Mouse (Mus musculus) stomach, embryonic 15.5 days (tissue): ENCODE measurements around the gene Mylk3. TPM values are rescaled to one million over a fixed set of nuclear protein-coding genes. Genes with fewer than 3 reads are reported as not detected.

Experiments
- ATAC-seq: fragments of 200-750 bp; cut with Nextera tagmentation; 2 replicates; pipeline ENCODE4 v1.8.0; 2017; ENCODE audit warnings: low read depth, moderate number of reproducible peaks, moderate TSS enrichment; ENCODE audit not compliant: insufficient read depth, low FRiP score
- H3K27ac ChIP-seq: fragments of 300-500 bp; sonication (generic); 2 replicates; pipeline ENCODE4 v1.5.1; 2015; ENCODE audit warnings: mild to moderate bottlenecking, inconsistent platforms
- H3K27me3 ChIP-seq: fragments of 300-500 bp; sonication (generic); replicated peaks from 2 replicates; pipeline ENCODE4 v1.6.1; 2015; ENCODE audit warnings: inconsistent platforms
- H3K36me3 ChIP-seq: fragments of 300-500 bp; sonication (generic); 2 replicates; pipeline ENCODE4 v1.6.1; 2015; ENCODE audit warnings: inconsistent platforms
- H3K4me1 ChIP-seq: fragments of 300-500 bp; sonication (generic); 2 replicates; pipeline ENCODE4 v1.6.1; 2015; ENCODE audit warnings: inconsistent platforms
- H3K4me2 ChIP-seq: fragments of 300-500 bp; sonication (generic); 2 replicates; pipeline ENCODE4 v1.6.1; 2015; ENCODE audit warnings: mild to moderate bottlenecking, inconsistent platforms
- H3K4me3 ChIP-seq: fragments of 300-500 bp; sonication (generic); replicated peaks from 2 replicates; pipeline ENCODE4 v1.5.1; 2015; ENCODE audit warnings: inconsistent platforms
- H3K9ac ChIP-seq: fragments of 300-500 bp; sonication (generic); 2 replicates; pipeline ENCODE4 v1.6.1; 2015; ENCODE audit warnings: inconsistent platforms
- H3K9me3 ChIP-seq: fragments of 300-500 bp; sonication (generic); 2 replicates; pipeline ENCODE4 v1.6.1; 2016; ENCODE audit warnings: inconsistent platforms
- WGBS: fragments of 180-500 bp; shearing (Covaris S2); methylation state at CpG from one replicate; pipeline ENCODE4 v1.1.7; 2015; 5-methylcytosine and 5-hydroxymethylcytosine counted together
- polyA plus RNA-seq: library from polyadenylated mRNA; unstranded; fragments of >200 nt; fragmentation: Nextera tagmentation; extraction: Ambion mirVana; gene quantifications from 2 replicates; pipeline ENCODE4 v1.2.1, GENCODE M21; 2015

Mylk3 gene
- polyA plus RNA-seq, 1 experiment from 2014 or later: 7.2 TPM

DNA sequence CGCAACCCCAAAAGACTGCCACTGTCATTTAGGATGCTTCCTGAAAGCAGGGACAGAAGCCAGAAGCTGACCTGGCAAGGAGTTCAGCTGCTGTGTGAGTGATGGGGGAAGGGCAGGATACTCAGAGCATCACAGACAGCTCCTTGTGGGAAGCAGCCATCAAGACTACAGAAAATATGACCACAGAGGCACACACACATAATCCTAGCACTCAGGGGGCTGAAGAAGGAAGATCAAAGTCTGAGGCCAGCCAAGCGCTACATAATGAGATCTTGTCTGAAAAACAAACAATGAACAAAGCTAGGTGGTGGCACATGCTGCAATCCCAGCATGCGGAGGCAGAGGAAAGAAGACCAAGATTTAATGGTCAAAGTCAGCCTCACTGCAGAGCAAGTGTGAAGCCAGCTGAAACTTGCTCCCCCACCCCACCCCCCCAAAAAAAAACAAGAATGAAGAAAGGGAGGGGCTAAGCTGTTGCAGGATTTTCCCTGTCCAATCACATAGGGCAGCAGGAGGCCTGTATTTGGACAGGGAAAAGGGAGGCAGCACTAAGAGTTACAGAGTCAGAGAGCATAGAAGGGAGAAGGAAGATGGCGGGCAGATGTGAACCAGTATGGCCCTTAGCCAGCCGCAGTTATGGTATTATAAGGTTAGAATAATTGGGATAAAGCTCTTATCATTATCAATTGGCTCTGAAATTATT lies 46.1 kb downstream of the Mylk3 start:
- WGBS: 64% methylated on average over 5 of the region's 5 CpGs
- no peaks in the 10 kb centered on the region for H3K27me3 ChIP-seq
- H3K27ac ChIP-seq: no peak overlapping the region
- no peaks in the 10 kb centered on the region for H3K36me3 ChIP-seq
- no peak overlapping the region for H3K4me3 ChIP-seq
- no peaks in the 10 kb centered on the region for H3K4me1 ChIP-seq
- no peak for ATAC-seq
- no peak overlapping the region for H3K9ac ChIP-seq
- no peaks in the 10 kb centered on the region for H3K9me3 ChIP-seq
- H3K4me2 ChIP-seq: no peak overlapping the region

DNA sequence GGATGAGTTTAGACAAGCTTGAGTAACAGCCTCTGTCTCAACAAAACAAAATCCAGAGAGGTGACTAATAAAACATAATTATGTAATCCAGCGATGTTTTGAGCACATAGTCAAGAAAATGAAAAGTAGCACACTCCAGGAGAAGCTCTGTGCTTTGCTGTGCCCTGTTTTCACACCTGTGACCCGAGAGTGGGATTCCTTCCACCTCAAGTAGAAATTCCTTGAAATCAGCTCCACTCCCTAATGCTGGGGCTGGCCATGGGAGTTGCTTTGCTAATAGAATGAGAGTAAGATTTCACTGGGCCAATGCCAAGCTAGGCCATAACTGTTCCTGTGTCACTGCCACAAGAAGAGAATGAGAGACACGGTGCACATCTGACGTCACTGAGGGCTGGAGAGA lies 48.5 kb downstream of the Mylk3 start:
- ATAC-seq: no peak
- H3K27ac ChIP-seq: no peak overlapping the region
- H3K4me1 ChIP-seq: no peaks in the 10 kb centered on the region
- no peak overlapping the region for H3K9ac ChIP-seq
- no peak overlapping the region for H3K4me2 ChIP-seq
- no peaks in the 10 kb centered on the region for H3K9me3 ChIP-seq
- H3K36me3 ChIP-seq: no peaks in the 10 kb centered on the region
- 69% methylated on average over 4 of the region's 4 CpGs for WGBS
- H3K4me3 ChIP-seq: no peak overlapping the region
- H3K27me3 ChIP-seq: no peaks in the 10 kb centered on the region

GRCm38 (mm10) chr8:85336211-85336933 lies 49.8 kb downstream of the Mylk3 start:
- no peak overlapping the region for H3K4me3 ChIP-seq
- H3K27ac ChIP-seq: no peak overlapping the region
- H3K27me3 ChIP-seq: no peaks in the 10 kb centered on the region
- H3K4me2 ChIP-seq: no peak overlapping the region
- H3K4me1 ChIP-seq: no peaks in the 10 kb centered on the region
- no peaks in the 10 kb centered on the region for H3K36me3 ChIP-seq
- H3K9ac ChIP-seq: no peak overlapping the region
- H3K9me3 ChIP-seq: no peaks in the 10 kb centered on the region
- ATAC-seq: no peak
- WGBS: 66% methylated on average over 6 of the region's 6 CpGs

DNA sequence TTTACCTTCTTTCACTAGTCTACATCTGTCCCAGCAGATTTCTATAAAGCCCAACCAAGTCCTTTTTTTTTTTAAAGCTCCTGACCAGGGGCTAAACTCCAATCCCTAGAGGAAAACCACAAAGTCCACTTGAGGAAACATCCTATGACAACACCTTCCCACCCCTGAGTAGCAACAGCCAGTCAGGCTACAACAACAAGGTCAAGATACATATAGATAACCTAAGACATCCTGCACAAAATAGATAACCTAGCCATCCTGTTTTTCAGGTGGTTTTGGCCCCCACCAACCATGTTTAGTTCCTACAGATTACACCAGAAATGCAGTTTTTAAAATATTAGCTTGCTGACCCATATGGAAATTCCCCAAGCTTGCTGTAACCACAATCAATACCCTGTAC lies 51.0 kb downstream of the Mylk3 start:
- Histone ChIP-seq H3K4me1 (no peaks in the 10 kb centered on the region), H3K9me3 (no peaks in the 10 kb centered on the region), H3K4me2 (no peak overlapping the region), H3K36me3 (no peaks in the 10 kb centered on the region), H3K4me3 (no peak overlapping the region), H3K27me3 (no peaks in the 10 kb centered on the region), H3K27ac (no peak overlapping the region), H3K9ac (no peak overlapping the region)
- peak; percentile 47; the same call in 1 of the 2 replicates for ATAC-seq

- Histone ChIP-seq H3K9me3 (no peaks in the 10 kb centered on the region), H3K9ac (no peak overlapping the region), H3K27me3 (no peaks in the 10 kb centered on the region), H3K27ac (no peak overlapping the region), H3K4me2 (no peak overlapping the region), H3K4me3 (no peak overlapping the region), H3K4me1 (no peaks in the 10 kb centered on the region), H3K36me3 (no peaks in the 10 kb centered on the region)
- 69% methylated on average over 1 of the region's 1 CpGs for WGBS
- no peak for ATAC-seq
Observed at GRCm38 (mm10) chr8:85329506-85329905, 56.6 kb downstream of the Mylk3 start.

DNA sequence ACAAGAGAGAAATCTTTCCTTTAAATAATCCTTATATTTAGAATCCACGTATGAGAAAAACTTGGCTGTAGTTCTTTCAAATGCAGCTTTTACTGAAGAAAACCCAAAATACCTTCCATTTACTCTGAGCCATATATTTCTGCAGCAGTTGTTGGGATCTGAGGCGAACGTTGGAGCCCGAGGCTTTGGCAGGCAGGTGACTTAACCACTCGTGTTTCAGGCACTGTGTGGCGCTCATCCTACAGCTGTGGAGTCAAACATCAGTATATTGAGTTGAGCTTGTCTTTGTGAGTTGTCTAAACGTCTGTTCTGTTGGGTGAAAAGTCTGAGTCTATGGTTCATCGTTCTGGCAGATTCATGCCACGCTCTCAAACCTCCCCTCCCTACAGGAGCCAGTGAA lies 59.1 kb downstream of the Mylk3 start:
- H3K27ac ChIP-seq: no peak overlapping the region
- no peaks in the 10 kb centered on the region for H3K4me1 ChIP-seq
- H3K9ac ChIP-seq: no peak overlapping the region
- 72% methylated on average over 9 of the region's 9 CpGs for WGBS
- H3K4me3 ChIP-seq: no peak overlapping the region
- no peaks in the 10 kb centered on the region for H3K36me3 ChIP-seq
- ATAC-seq: no peak
- H3K27me3 ChIP-seq: no peaks in the 10 kb centered on the region
- H3K9me3 ChIP-seq: no peaks in the 10 kb centered on the region
- no peak overlapping the region for H3K4me2 ChIP-seq

GRCm38 (mm10) chr8:85323084-85323483 lies 63.1 kb downstream of the Mylk3 start:
- no peaks in the 10 kb centered on the region for H3K9me3 ChIP-seq
- no peak overlapping the region for H3K4me3 ChIP-seq
- WGBS: 74% methylated on average over 3 of the region's 3 CpGs
- H3K4me2 ChIP-seq: no peak overlapping the region
- H3K27me3 ChIP-seq: no peaks in the 10 kb centered on the region
- H3K9ac ChIP-seq: no peak overlapping the region
- no peaks in the 10 kb centered on the region for H3K4me1 ChIP-seq
- no peak for ATAC-seq
- H3K36me3 ChIP-seq: no peaks in the 10 kb centered on the region
- H3K27ac ChIP-seq: no peak overlapping the region

DNA sequence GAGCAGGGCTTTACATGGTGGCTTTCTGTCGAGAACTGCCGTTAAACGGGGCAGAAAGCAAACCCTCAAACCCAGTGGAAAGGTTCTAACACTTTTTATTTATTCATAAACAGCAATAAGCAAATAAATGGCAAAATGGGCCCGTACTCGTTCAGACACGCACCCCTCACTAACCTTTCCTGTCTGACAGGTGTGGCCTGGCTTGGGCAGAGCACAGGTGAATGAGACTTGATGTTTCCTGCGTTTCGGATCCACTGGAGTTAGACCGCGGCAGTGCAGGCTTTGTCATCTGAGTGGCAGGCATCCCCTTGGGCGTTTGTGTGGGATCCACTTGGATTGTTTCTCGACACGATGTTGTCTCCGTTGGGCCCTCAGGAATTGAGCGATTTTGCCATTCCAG lies 64.2 kb downstream of the Mylk3 start:
- no peaks in the 10 kb centered on the region for H3K9me3 ChIP-seq
- H3K27me3 ChIP-seq: no peaks in the 10 kb centered on the region
- ATAC-seq: no peak
- H3K4me2 ChIP-seq: no peak overlapping the region
- no peak overlapping the region for H3K9ac ChIP-seq
- no peak overlapping the region for H3K27ac ChIP-seq
- H3K4me1 ChIP-seq: no peaks in the 10 kb centered on the region
- H3K4me3 ChIP-seq: no peak overlapping the region
- no peaks in the 10 kb centered on the region for H3K36me3 ChIP-seq
- WGBS: 80% methylated on average over 15 of the region's 15 CpGs

- ATAC-seq: peak; percentile 93; the same call in 1 of the 2 replicates
- H3K4me1 ChIP-seq: no peaks in the 10 kb centered on the region
- no peak overlapping the region for H3K4me2 ChIP-seq
- no peaks in the 10 kb centered on the region for H3K36me3 ChIP-seq
- H3K4me3 ChIP-seq: no peak overlapping the region
- no peak overlapping the region for H3K9ac ChIP-seq
- WGBS: 89% methylated on average over 4 of the region's 4 CpGs
- no peaks in the 10 kb centered on the region for H3K27me3 ChIP-seq
- H3K27ac ChIP-seq: no peak overlapping the region
- no peaks in the 10 kb centered on the region for H3K9me3 ChIP-seq
Observed at GRCm38 (mm10) chr8:85318534-85318933, 67.6 kb downstream of the Mylk3 start.

GRCm38 (mm10) chr8:85313036-85313435 lies 73.1 kb downstream of the Mylk3 start:
- H3K27ac ChIP-seq: no peak overlapping the region
- no peak for ATAC-seq
- H3K36me3 ChIP-seq: peaks cover 6% of the 10 kb centered on the region
- no peak overlapping the region for H3K9ac ChIP-seq
- H3K9me3 ChIP-seq: no peaks in the 10 kb centered on the region
- H3K4me3 ChIP-seq: no peak overlapping the region
- no peaks in the 10 kb centered on the region for H3K27me3 ChIP-seq
- H3K4me2 ChIP-seq: no peak overlapping the region
- no peaks in the 10 kb centered on the region for H3K4me1 ChIP-seq
- WGBS: 78% methylated on average over 3 of the region's 3 CpGs

DNA sequence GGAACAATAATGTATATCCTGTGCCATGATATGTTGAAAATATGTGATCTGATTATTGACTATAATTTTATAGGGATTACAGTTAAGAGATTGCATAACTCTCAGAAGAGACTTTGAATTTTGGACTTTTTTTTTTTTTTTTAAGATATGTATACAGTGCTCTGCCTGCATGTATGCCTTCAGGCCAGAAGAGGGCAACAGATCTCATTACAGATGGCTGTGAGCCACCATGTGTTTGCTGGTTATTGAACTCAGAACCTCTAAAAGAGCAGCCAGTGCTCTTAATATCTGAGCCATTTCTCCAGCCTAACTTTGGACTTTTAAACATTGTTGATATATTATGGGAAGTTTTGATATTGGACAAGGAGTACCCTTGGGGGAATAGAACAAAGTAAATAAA lies 74.4 kb downstream of the Mylk3 start:
- Histone ChIP-seq H3K4me3 (no peak overlapping the region), H3K9ac (no peak overlapping the region), H3K4me1 (no peaks in the 10 kb centered on the region), H3K27ac (no peak overlapping the region), H3K27me3 (no peaks in the 10 kb centered on the region), H3K36me3 (peaks cover 11% of the 10 kb centered on the region), H3K9me3 (no peaks in the 10 kb centered on the region), H3K4me2 (no peak overlapping the region)
- no peak for ATAC-seq

DNA sequence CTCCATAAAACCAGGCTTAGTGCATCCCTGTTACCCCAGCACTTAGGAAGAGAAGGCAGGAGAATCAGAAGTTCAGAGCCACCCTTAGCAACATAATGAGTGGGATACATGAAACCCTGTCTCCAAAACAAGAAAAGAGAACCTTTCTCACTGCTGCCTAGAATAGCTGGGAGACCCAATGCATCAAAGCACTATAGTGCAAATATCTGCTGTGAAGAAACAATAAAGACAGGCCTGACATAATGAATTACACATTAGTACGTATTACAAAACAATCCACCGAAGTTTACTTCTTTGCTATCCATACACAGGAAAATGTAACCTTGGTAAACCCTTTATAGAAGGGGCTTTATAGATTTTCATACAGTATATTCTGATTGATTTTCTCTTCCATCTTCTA lies 77.6 kb downstream of the Mylk3 start:
- 87% methylated on average over 2 of the region's 2 CpGs for WGBS
- Histone ChIP-seq H3K4me3 (no peak overlapping the region), H3K36me3 (peaks cover 27% of the 10 kb centered on the region)

More for the DNA sequence above, 77.6 kb downstream of the Mylk3 start:
- Histone ChIP-seq H3K9ac (no peak overlapping the region), H3K4me1 (no peaks in the 10 kb centered on the region), H3K4me2 (no peak overlapping the region), H3K9me3 (no peaks in the 10 kb centered on the region), H3K27ac (no peak overlapping the region), H3K27me3 (no peaks in the 10 kb centered on the region)
- no peak for ATAC-seq
